Mouse (Mus musculus) cerebellum, adult 9-11 months (tissue): Measurements from ENCODE around the gene Rad51d.
"Not testable (repeated sequence)": the region's sequence is repeated elsewhere in the genome, so short reads cannot be mapped to it uniquely, and the experiment has no call there.

ENCODE experiments used
- DNase-seq: peaks from one replicate; pipeline ENCODE4 v3.0.0; 2022

Gene Rad51d

DNA sequence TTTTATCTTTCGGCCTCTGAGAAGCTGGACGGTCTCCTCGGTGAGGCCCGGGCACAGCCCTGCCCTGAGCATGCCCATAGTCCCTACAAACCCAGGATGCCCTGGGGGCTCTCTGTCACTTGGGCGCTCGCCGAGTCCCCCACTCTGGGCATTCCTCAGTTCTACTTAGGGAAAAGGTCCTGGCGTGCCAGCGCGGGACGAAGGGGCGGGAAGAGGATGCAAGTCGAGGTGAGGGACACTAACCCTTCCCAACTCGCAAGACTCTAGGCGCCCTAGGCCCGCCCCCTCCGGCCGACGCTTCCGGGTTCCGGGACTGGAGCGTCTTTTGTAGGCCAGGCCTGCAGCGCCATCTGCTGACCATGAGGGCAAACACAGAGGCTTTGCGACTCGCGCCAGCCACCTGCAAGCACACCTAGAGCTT lies at the start of gene Rad51d:
Rad51d (minus strand) TSS at position 273 of the 421 bp plus-strand sequence.
- peak; percentile 94 for DNase-seq

DNA sequence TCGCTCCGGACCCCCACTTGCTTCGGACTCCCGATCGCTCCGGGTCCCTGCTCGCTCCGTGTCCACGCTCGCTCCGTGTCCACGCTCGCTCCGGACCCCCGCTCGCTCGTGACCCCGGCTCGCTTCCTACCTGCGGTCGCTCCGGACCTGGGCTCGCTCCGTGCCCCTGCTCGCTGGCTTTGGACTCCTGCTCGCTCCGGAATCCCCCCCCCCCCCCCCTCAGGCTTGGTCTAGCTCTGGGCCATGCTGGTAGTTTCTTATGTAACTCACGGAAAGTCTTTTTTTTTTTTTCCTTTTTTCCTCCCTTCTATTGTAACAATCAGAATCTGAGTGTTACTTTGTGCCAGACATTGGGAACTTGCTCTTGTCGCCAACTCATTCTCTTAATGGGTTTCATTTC lies 42.8 kb upstream of the Rad51d start:
- no peak for DNase-seq

DNA sequence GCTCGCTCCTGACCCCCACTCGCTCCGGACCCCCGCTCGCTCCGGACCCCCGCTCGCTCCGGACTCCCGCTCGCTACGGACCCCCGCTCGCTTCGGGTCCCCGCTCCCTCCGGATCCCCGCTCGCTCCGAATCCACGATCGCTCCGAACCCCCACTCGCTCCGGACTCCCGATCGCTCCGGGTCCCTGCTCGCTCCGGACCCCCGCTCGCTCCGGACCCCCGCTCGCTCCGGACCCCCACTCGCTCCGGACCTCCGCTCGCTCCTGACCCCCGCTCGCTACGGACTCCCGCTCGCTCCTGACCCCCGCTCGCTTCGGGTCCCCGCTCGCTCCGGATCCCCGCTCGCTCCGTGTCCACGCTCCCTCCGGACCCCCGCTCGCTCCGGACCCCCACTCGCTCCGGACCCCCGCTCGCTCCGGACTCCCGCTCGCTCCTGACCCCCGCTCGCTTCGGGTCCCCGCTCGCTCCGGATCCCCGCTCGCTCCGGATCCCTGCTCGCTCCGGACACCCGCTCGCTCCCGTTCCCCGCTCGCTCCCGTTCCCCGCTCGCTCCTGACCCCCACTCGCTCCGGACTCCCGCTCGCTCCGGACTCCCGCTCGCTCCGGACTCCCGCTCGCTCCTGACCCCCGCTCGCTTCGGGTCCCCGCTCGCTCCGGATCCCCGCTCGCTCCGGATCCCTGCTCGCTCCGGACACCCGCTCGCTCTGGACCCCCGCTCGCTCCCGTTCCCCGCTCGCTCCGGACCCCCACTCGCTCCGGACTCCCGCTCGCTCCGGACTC lies 41.4 kb upstream of the Rad51d start:
- DNase-seq: not testable (repeated sequence)

DNA sequence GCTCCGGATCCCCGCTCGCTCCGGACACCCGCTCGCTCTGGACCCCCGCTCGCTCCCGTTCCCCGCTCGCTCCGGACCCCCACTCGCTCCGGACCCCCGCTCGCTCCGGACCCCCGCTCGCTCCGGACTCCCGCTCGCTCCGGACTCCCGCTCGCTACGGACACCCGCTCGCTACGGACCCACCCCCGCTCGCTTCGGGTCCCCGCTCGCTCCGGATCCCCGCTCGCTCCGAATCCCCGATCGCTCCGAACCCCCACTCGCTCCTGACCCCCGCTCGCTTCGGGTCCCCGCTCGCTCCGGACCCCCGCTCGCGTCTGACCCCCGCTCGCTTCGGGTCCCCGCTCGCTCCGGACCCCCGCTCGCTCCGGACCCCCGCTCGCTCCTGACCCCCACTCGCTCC lies 40.7 kb upstream of the Rad51d start:
- not testable (repeated sequence) for DNase-seq

DNA sequence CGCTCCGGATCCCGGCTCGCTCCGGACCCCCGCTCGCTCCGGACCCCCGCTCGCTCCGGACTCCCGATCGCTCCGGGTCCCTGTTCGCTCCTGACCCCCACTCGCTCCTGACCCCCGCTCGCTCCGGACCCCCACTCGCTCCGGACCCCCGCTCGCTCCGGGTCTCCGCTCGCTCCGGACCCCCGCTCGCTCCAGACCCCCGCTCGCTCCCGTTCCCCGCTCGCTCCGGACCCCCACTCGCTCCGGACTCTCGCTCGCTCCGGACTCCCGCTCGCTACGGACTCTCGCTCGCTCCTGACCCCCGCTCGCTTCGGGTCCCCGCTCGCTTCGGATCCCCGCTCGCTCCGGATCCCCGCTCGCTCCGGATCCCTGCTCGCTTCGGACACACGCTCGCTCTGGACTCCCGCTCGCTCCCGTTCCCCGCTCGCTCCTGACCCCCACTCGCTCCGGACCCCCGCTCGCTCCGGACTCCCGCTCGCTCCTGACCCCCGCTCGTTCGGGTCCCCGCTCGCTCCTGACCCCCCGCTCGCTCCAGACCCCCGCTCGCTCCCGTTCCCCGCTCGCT lies 40.1 kb upstream of the Rad51d start:
- not testable (repeated sequence) for DNase-seq

DNA sequence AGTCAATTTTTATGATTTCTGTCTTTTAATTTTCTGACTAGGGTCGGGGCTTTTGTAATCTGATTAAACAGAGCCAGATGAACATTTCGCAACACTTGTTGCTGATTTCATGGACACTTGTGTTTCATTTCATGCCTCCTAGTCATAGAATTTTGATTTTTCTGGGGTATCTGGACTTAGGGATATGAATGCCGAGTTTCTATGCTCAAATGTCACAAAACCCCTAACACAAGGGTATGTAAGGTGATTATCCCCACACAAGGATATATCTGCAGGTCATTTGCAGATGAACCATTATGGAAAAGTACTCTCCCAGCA lies 39.2 kb upstream of the Rad51d start:
- DNase-seq: no peak

DNA sequence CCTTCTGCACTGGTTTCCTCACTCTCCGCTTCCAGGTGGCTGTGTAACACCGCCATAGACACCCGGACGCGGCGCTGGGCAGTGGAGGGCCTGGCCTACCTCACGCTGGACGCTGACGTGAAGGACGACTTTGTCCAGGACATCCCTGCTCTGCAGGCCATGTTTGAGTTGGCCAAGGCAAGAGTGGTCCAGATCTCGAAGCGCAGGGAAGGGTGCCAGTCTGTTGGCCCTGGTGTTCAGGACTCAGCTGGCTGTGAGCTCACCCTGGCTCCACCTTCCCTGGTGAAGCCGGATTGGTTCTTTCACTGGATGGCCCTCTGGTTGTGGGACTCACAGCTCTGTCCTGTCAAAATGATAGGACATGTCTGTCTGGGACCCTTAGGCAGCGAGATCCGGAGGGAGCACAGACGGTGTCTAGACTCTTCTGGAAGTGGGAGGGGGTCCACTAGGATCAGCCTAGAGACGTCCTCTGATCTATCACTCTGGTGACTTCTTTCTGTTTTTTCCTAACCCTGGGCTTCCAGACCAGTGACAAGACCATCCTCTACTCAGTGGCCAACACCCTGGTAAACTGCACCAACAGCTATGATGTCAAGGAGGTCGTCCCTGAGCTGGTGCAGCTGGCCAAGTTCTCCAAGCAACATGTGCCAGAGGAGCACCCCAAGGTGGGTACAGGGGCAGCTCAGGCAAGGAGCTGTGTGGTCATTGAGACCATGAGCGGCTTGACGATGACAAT lies 38.7 kb upstream of the Rad51d start:
- no peak for DNase-seq

DNA sequence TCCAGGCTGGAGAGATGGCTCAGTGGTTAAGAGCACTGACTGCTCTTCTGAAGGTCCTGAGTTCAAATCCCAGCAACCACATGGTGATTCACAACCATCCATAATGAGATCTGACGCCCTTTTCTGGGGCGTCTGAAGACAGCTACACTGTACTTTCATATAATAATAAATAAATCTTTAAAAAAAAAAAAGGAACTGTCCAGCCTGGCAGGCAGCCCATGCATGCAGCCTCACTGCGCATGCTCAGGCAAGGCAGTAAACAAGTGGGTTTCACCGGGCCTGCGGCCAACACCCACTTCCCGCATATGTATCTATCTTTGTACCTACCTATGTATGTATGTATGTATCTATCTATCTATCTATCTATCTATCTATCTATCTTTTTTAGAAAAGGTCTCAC lies 33.5 kb upstream of the Rad51d start:
- not testable (repeated sequence) for DNase-seq

DNA sequence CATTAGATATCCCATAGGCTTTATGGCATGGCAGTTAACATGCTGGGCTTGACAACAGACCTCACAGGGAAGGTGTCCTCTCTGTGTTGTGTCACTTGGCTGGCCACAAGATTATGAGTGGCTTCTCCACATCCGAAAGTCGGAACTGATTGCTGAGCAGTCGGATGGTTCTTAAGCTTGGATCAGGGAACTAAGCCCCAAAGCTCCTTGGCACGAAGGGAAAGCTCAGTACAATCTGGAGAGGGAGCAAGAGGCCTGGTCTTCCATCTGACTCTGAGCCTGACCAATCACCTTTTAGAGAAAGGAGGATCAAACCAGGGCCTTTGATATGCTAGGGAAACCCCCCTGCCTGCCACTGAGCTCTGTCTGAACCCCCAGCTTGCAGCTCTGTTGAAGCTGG lies 31.3 kb upstream of the Rad51d start:
- DNase-seq: no peak

DNA sequence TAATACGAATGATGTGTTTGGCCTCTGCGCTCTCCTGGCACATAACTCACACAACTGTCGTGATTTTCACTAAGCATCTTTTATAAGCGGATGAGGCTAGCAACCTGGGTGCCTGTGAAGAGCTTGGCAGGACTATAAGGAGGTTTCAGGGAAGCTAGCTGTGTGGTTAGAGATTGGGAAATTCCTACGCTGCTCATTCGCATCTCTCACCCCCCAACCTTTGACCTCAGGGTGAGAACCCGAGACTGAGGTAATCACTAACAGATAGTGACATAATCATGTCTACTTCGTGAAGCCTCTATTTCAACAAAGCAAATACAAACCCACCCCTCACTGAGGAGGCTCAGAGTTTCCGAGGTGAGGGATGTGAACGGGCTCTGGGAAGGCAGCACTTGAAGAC lies 30.4 kb upstream of the Rad51d start:
- no peak for DNase-seq

DNA sequence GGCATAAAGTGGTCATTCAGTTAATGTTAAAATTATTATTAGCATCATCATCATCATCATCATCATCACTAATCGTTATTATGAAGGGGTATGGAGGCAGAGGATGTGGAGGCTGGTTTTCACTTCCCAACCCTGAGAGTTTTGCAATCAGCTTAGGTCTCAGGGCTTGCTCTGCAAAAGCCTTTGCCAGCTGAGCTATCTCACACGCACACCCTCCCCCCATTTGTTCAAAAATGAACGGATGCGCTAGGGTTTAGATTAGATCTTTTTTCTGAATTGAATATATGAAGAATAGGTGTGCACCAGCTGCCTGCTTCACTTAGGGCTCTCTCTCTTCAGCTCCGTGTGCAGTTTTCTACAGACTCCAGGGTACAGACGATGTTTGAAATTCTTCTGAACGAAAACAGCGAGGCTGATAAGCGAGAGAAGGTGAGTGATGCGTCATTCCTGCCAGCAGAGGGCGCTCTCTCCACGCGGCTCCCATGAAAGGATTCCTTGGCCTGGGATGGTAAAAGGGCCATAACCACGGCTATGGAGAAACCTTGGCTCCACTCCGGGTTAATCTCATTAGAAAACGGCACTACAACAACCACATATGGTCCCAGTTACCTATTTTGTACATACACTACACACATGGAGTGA lies 24.4 kb upstream of the Rad51d start:
- DNase-seq: peak; percentile 54

DNA sequence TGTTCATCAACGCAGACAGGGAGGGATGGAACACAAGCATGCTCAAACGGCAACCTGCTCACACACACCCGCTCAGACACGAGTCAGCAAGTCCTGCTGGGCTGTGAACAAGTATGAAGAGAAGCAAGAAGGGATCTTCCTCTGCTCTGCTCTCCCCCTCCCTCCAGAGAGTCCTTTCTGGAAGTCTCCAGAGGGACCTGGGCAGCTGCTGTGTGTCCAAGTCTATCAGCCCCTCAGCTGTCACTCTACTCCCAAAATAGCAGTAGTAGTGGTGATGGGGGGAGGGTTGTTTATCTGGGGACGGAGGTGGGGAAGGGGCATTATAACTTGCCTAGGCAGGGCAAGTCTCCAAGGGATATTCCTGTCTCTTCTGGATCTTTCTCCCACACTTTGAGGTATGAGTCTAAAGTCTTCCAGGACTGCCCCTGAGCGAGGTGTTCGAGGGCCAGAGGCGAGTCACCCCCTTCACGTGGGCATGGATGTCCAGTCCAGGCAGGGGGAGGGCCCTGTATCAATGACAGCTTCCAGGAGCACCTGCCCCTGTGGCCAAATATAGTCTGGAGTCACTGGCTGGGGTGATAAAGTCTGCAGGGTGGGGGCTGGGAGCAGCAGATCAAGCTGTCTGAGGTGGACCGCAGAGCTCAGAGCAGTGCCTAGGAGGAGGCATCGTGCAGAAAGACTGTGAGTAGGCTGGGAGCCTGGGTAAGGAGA lies 20.4 kb upstream of the Rad51d start:
- DNase-seq: no peak

DNA sequence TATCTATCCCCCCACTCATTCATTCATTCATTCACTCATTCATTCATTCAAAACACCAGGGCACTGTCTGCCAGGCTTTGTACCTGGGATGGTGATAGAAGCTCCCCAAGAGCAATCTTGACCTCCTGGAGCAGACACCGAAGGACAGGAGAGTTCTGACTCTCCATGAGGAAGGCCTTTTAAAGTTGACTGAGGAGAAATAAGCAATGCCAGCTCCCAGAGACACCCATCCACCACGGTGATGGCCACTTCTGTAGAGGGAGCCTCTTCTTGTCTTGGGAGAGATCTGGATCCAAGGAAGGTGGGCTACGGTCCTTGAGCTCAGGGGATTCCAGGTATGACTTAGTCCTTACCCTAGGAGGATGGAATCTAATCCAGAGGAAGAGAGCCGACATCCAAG lies 19.8 kb upstream of the Rad51d start, which contains the start of gene Unc45b:
Unc45b (plus strand) TSS at position 301 of the 400 bp plus-strand sequence.
- DNase-seq: no peak

DNA sequence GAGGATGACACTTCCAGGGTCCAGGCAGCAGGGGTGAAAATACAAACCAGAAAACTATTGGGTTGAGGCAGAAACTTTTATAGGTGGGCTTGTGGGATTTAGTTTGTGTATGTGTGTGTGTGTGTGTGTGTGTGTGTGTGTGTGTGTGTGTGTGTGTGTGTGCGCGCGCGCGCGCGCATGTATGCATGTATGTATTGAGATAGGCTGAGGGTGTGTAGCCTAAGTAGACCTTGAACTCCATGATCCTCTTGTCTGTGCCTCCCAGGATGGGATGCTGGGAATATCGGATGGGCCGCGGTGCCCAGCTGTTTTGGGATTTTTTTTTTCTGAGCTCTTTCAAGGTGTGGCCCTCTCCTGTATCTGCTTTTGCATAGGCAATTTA lies 18.2 kb upstream of the Rad51d start:
- DNase-seq: no peak

DNA sequence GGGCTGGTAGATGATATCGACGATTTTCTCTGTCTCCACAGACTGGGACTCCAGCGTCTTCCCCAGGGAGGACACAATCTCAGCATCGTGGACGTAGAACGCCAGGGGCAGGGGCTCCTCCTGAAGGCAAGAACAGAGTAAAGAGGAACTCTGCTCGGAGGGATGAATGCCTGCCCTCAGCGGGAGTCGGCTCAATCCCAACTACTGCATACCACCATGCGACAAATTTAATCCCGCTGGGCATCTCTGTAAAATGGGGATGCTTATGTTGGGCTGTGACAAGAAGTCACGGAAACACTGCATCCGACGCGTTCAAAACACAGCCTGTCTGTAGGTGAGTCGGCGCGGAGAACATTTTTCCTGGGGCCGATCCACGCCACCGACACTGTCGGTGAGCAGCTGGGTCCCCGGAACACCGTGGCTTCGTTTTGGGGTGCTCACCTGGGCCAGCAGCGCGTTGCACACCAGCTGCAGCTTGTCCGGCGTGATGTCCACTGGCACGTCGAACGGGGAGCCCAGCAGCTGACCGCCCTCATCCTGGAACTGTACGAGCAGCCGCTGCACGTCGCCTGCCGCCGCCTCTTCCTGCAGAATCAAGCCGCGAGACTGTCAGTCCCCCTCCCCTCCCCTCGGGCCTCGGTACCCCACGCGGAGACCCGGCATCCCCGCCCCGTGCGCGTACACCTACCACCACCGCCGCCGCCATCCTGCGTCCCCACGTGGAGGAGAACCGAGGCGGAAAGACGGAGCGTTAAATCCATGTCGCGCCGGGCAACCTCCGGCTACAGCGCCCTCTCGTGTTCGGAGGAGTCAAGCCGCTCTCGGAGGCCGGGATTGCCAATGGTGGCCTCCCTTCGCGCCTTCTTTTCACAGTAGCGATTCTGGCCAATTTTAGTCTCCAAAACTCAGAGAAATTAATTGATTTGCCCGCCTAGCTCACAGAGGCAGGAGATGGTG lies 17.5 kb upstream of the Rad51d start, which contains the start of gene Nle1:
Nle1 (minus strand) TSS at position 761 of the 957 bp plus-strand sequence.
- DNase-seq: peak; percentile 90

DNA sequence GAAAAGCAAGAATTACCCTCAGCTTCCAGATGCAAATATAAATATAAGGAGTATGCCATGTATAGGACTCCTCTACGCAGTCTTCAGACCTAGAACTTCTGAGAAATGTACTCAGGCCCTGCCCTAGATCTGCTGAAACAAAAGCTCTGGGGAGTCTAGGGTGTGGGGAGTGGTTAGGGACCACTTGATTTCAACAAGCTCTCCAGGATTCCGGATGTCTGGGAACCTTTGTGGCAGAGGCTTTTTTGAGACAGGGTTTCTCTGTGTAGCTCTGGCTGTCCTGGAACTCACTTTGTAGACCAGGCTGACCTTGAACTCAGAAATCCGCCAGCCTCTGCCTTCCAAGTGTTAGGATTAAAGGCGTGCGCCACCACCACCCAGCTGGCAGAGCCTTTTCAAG lies 15.4 kb upstream of the Rad51d start:
- no peak for DNase-seq

DNA sequence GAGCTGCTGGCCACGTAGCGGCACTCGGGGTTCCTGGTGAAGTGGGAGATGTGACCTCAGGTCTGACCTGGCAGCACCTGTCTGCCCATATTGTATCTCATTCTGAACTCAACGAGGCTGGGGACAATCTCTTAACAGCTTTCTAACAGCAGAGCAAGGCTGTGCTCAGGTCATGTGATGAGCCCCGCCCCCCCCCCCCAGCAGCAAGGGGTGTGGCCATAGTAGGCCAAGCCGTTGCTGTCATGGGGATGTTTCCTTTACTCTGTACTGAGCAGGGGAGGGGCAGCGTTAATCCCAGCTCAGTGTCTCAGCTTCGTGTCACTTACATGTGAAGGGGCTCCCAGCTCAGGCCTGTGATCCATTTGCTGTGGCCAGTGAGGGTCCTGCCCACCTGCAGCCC lies 14.5 kb upstream of the Rad51d start:
- no peak for DNase-seq

DNA sequence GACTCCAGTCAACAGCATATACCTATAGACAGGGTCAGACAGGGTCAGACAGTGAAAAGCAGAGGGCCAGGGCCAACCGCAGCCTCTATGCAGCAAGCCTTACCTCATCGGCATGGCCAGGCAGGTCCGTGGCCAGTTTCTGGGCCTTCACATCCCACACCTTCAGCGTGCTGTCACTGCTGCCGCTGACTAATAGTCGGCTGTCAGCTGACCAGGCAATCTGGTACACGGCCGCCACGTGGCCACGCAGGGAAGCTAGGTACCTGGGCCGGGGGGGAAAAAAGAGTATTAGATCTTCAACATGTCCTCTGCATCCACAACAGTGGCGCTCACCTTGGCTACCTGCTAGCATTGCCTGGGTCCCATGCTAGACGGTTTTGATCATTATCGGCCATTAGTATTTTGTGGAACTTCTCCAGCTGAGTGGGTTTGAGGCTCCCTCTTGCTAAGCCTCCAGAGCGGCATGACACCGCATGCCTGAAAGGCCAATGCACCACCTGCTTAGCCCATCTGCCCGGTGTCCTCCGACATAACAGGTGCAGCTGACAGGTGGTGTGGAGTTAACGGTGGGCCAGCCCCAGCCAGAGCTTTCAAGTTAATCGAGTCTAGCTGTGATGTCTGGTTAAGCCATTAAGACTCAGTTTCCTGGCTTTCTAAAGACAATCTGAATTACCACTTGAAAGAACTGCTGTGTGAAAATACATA lies 11.3 kb upstream of the Rad51d start:
- peak; percentile 80 for DNase-seq

DNA sequence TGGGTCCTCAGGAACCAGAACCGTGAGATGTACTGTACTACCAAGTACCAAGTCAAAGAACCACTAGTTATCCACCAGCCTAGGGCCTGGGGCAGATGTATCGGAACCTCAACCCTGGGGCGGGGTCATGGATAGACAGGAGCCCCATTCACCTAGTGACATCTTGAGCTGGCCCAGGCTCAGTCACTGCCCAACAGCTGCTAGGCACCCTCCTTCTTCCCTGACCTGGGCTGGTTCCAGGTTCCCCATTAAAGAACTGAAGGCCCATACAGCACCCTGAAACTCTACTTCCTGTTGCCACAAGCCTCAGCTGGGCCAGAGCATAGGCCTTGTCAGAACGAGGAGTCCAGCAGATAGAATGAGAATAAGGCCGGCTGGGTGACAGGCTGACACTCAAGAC lies 9.3 kb upstream of the Rad51d start:
- DNase-seq: no peak

DNA sequence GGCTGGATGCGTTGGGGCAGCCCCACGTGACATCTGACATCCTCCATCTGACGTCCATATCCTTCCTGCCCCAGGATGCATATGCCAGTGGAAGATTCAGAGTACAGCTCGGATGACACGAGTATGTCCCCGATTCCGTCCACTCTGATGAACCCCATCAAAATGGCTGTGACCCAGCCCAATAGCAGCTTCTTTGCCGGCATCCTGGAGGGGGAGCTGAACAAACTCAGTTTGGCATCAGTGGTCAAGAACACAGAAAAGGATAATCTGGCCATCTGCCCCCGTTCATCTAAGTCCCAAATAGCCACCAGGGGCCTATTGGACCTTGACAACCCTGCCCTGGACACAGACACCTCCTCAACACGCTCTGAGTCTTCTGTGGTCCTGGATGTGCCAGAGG lies 7.1 kb upstream of the Rad51d start:
- DNase-seq: no peak

DNA sequence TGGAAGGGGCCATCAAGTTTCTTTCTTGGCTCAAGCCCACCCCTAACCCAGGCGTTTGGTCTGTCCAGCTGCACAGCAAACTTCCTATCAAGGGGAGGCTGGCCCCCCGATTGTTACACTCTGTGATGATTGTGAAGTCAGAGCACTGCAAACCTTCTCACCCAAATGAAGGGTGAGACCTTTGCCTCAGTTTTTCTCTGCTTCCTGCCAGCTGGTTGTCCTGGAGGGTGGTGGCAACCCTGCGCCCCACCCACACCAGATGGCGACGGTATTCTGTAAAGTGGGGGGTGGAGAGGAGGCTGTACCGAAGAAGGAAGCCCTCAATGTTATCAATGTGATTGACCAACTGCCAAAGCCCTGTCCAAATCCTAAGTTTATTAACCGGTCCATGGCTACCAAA lies 1.5 kb upstream of the Rad51d start, which contains the start of gene Fndc8:
Fndc8 (plus strand) TSS at position 189 of the 400 bp plus-strand sequence.
- DNase-seq: no peak
